Mouse (Mus musculus) limb, embryonic 13.5 days (tissue): ENCODE measurements around the gene Isg20l2. TPM values are rescaled to one million over a fixed set of nuclear protein-coding genes. Genes with fewer than 3 reads are reported as not detected.
A peak's percentile ranks its signal among the peaks of the same experiment; 100 is the strongest.

Experiments
- ATAC-seq: fragments of 200-750 bp; cut with Nextera tagmentation; 2 replicates; pipeline ENCODE4 v1.8.0; 2017; ENCODE audit warnings: low read depth, moderate number of reproducible peaks, moderate TSS enrichment; ENCODE audit not compliant: low FRiP score
- H3K27ac ChIP-seq: fragments of 300-500 bp; sonication (generic); 2 replicates; pipeline ENCODE4 v1.5.1; 2015; ENCODE audit warnings: inconsistent platforms, mild to moderate bottlenecking, moderate library complexity
- H3K27me3 ChIP-seq: fragments of 300-500 bp; sonication (generic); 2 replicates; pipeline ENCODE4 v1.6.1; 2015; ENCODE audit warnings: mild to moderate bottlenecking, inconsistent platforms
- H3K36me3 ChIP-seq: fragments of 300-500 bp; sonication (generic); 2 replicates; pipeline ENCODE4 v1.6.1; 2015; ENCODE audit warnings: inconsistent platforms, mild to moderate bottlenecking, moderate library complexity
- H3K4me1 ChIP-seq: fragments of 300-500 bp; sonication (generic); 2 replicates; pipeline ENCODE4 v1.6.1; 2015; ENCODE audit warnings: inconsistent platforms
- H3K4me2 ChIP-seq: fragments of 300-500 bp; sonication (generic); replicated peaks from 2 replicates; pipeline ENCODE4 v1.6.1; 2015; ENCODE audit warnings: inconsistent platforms, mild to moderate bottlenecking, moderate library complexity
- H3K4me3 ChIP-seq: fragments of 300-500 bp; sonication (generic); 2 replicates; pipeline ENCODE4 v1.5.1; 2015; ENCODE audit warnings: moderate library complexity, mild to moderate bottlenecking, inconsistent platforms
- H3K9ac ChIP-seq: fragments of 300-500 bp; sonication (generic); 2 replicates; pipeline ENCODE4 v1.6.1; 2015; ENCODE audit warnings: mild to moderate bottlenecking, inconsistent platforms
- H3K9me3 ChIP-seq: fragments of 300-500 bp; sonication (generic); 2 replicates; pipeline ENCODE4 v1.6.1; 2016; ENCODE audit warnings: inconsistent platforms
- WGBS: fragments of 180-500 bp; shearing (Covaris S2); methylation state at CpG from one replicate; pipeline ENCODE4 v1.1.7; 2015; 5-methylcytosine and 5-hydroxymethylcytosine counted together
- polyA plus RNA-seq: library from polyadenylated mRNA; unstranded; fragments of >200 nt; fragmentation: Nextera tagmentation; extraction: Ambion mirVana; gene quantifications from 2 replicates; pipeline ENCODE4 v1.2.1, GENCODE M21; 2015

The Isg20l2 gene
- polyA plus RNA-seq, 1 experiment from 2014 or later, result 65.5 TPM

- Histone ChIP-seq H3K9ac (no peak overlapping the region), H3K4me3 (no peak overlapping the region), H3K9me3 (no peaks in the 10 kb centered on the region), H3K4me2 (no peak overlapping the region), H3K27me3 (no peaks in the 10 kb centered on the region), H3K4me1 (peaks cover 26% of the 10 kb centered on the region), H3K36me3 (peaks cover 75% of the 10 kb centered on the region), H3K27ac (no peak overlapping the region)
- WGBS, result 64% methylated on average over 5 of the region's 5 CpGs
- no peak for ATAC-seq
These were observed 10.5 kb downstream of the Isg20l2 start for GRCm38 (mm10) chr3:87940611-87941010.

GRCm38 (mm10) chr3:87942471-87942870 lies 12.4 kb downstream of the Isg20l2 start:
- Histone ChIP-seq H3K36me3 (peaks cover 59% of the 10 kb centered on the region), H3K9ac (no peak overlapping the region), H3K27me3 (no peaks in the 10 kb centered on the region), H3K4me2 (no peak overlapping the region), H3K27ac (no peak overlapping the region), H3K4me3 (no peak overlapping the region), H3K9me3 (no peaks in the 10 kb centered on the region), H3K4me1 (peaks cover 40% of the 10 kb centered on the region)
- ATAC-seq, result no peak
- 87% methylated on average over 2 of the region's 2 CpGs for WGBS

- H3K36me3 ChIP-seq, result peaks cover 47% of the 10 kb centered on the region
- 50% methylated on average over 7 of the region's 7 CpGs for WGBS
- H3K9ac ChIP-seq, result 0 out of 2 replicates have a peak overlapping the region, but pooled peaks have one; percentile 19
- no peak overlapping the region for H3K4me3 ChIP-seq
- no peak overlapping the region for H3K27ac ChIP-seq
- no peak overlapping the region for H3K4me2 ChIP-seq
- ATAC-seq, result no peak
- H3K9me3 ChIP-seq, result no peaks in the 10 kb centered on the region
- no peaks in the 10 kb centered on the region for H3K27me3 ChIP-seq
- peaks cover 51% of the 10 kb centered on the region for H3K4me1 ChIP-seq
These were observed 13.5 kb downstream of the Isg20l2 start for GRCm38 (mm10) chr3:87943586-87943985.

GRCm38 (mm10) chr3:87944838-87945600 lies 14.9 kb downstream of the Isg20l2 start:
- Histone ChIP-seq H3K9me3 (no peaks in the 10 kb centered on the region), H3K4me3 (no peak overlapping the region), H3K27me3 (no peaks in the 10 kb centered on the region), H3K9ac (peak overlapping the region; percentile 50; the same call in 1 of the 2 replicates), H3K36me3 (peaks cover 33% of the 10 kb centered on the region), H3K4me2 (peak overlapping the region; percentile 87), H3K27ac (peak overlapping the region; percentile 95), H3K4me1 (peaks cover 63% of the 10 kb centered on the region)
- 0 out of 2 replicates have a peak, but pooled peaks have one; percentile 29 for ATAC-seq
- WGBS, result 12% methylated on average over 4 of the region's 4 CpGs

GRCm38 (mm10) chr3:87945781-87946540 lies 15.8 kb downstream of the Isg20l2 start:
- Histone ChIP-seq H3K27ac (peak overlapping the region; percentile 95), H3K9ac (peak overlapping the region; percentile 82), H3K4me2 (peak overlapping the region; percentile 87), H3K27me3 (no peaks in the 10 kb centered on the region), H3K36me3 (peaks cover 25% of the 10 kb centered on the region), H3K4me3 (no peak overlapping the region), H3K4me1 (peaks cover 73% of the 10 kb centered on the region), H3K9me3 (no peaks in the 10 kb centered on the region)
- peak; percentile 33; the same call in 1 of the 2 replicates for ATAC-seq
- WGBS, result 9% methylated on average over 12 of the region's 12 CpGs

- Histone ChIP-seq H3K9me3 (no peaks in the 10 kb centered on the region), H3K27me3 (no peaks in the 10 kb centered on the region), H3K36me3 (peaks cover 20% of the 10 kb centered on the region), H3K9ac (peak overlapping the region; percentile 82), H3K4me3 (peak overlapping the region; percentile 67; the same call in 1 of the 2 replicates), H3K4me2 (peak overlapping the region; percentile 87), H3K4me1 (peaks cover 78% of the 10 kb centered on the region), H3K27ac (peak overlapping the region; percentile 95)
- peak; percentile 21; the same call in 1 of the 2 replicates for ATAC-seq
- WGBS, result 17% methylated on average over 1 of the region's 1 CpGs
These were observed 16.4 kb downstream of the Isg20l2 start for GRCm38 (mm10) chr3:87946541-87946860.

GRCm38 (mm10) chr3:87947056-87947810 lies 17.1 kb downstream of the Isg20l2 start:
- Histone ChIP-seq H3K27ac (peak overlapping the region; percentile 95), H3K9me3 (no peaks in the 10 kb centered on the region), H3K36me3 (peaks cover 17% of the 10 kb centered on the region), H3K4me2 (peak overlapping the region; percentile 87), H3K9ac (peak overlapping the region; percentile 82), H3K4me3 (peak overlapping the region; percentile 67), H3K27me3 (no peaks in the 10 kb centered on the region), H3K4me1 (peaks cover 85% of the 10 kb centered on the region)
- 2% methylated on average over 26 of the region's 26 CpGs for WGBS
- ATAC-seq, result no peak

GRCm38 (mm10) chr3:87947811-87948199 lies 17.7 kb downstream of the Isg20l2 start:
- H3K9ac ChIP-seq, result peak overlapping the region; percentile 82
- ATAC-seq, result no peak
- peak overlapping the region; percentile 87 for H3K4me2 ChIP-seq
- peaks cover 91% of the 10 kb centered on the region for H3K4me1 ChIP-seq
- peaks cover 18% of the 10 kb centered on the region for H3K36me3 ChIP-seq
- no peaks in the 10 kb centered on the region for H3K9me3 ChIP-seq
- H3K27ac ChIP-seq, result peak overlapping the region; percentile 95
- peak overlapping the region; percentile 67 for H3K4me3 ChIP-seq
- H3K27me3 ChIP-seq, result no peaks in the 10 kb centered on the region
- 0% methylated on average over 15 of the region's 17 CpGs for WGBS

GRCm38 (mm10) chr3:87948378-87949265 lies 18.5 kb downstream of the Isg20l2 start, which contains the start of gene Crabp2:
Crabp2 (plus strand) TSS chr3:87948666.
- H3K4me2 ChIP-seq, result peak within 1 kb of the TSS; percentile 87
- peak; percentile 42; the same call in 1 of the 2 replicates for ATAC-seq
- H3K36me3 ChIP-seq, result peaks cover 22% of the 10 kb centered on the region
- H3K27me3 ChIP-seq, result no peaks in the 10 kb centered on the region
- H3K9ac ChIP-seq, result peak within 1 kb of the TSS; percentile 82
- peak within 1 kb of the TSS; percentile 95 for H3K27ac ChIP-seq
- H3K9me3 ChIP-seq, result no peaks in the 10 kb centered on the region
- H3K4me3 ChIP-seq, result peak within 1 kb of the TSS; percentile 67
- peaks cover 96% of the 10 kb centered on the region for H3K4me1 ChIP-seq
- under 1% methylated on average over 35 of the region's 35 CpGs for WGBS

- peaks cover 26% of the 10 kb centered on the region for H3K36me3 ChIP-seq
- H3K27ac ChIP-seq, result peak overlapping the region; percentile 95
- WGBS, result 2% methylated on average over 16 of the region's 16 CpGs
- H3K27me3 ChIP-seq, result no peaks in the 10 kb centered on the region
- H3K9ac ChIP-seq, result peak overlapping the region; percentile 82
- peak overlapping the region; percentile 67 for H3K4me3 ChIP-seq
- H3K4me2 ChIP-seq, result peak overlapping the region; percentile 87
- H3K4me1 ChIP-seq, result peaks cover 90% of the 10 kb centered on the region
- 0 out of 2 replicates have a peak, but pooled peaks have one; percentile 7 for ATAC-seq
- H3K9me3 ChIP-seq, result no peaks in the 10 kb centered on the region
These were observed 19.3 kb downstream of the Isg20l2 start for GRCm38 (mm10) chr3:87949266-87949954.
